Mouse (Mus musculus) cerebellum, adult 2 months (tissue): ENCODE data around the gene Cyp2e1.

Experiments used
- CTCF ChIP-seq: fragments of 200-500 bp; IDR thresholded peaks from 2 replicates; pipeline ENCODE4 v1.5.1; 2011; ENCODE audit warnings: low read depth, mild to moderate bottlenecking, control low read depth, low read length, moderate library complexity, borderline replicate concordance; ENCODE audit not compliant: insufficient read depth
- POLR2A ChIP-seq: fragments of 200-500 bp; IDR thresholded peaks from 2 replicates; pipeline ENCODE4 v1.6.1; 2011; ENCODE audit warnings: low read length, control low read depth, borderline replicate concordance; ENCODE audit not compliant: insufficient read depth

GRCm38 (mm10) chr7:140721095-140721494 lies 42.4 kb upstream of the Cyp2e1 start:
- no peak for TF ChIP-seq CTCF
- TF ChIP-seq POLR2A, result no peak
